Mouse (Mus musculus): ENCODE data around the gene Necab2. TPM values are rescaled to one million over a fixed set of nuclear protein-coding genes. Genes with fewer than 3 reads are reported as not detected.

The Necab2 gene
- polyA plus RNA-seq, 1 experiment from 2014 or later = 45.7 TPM

DNA sequence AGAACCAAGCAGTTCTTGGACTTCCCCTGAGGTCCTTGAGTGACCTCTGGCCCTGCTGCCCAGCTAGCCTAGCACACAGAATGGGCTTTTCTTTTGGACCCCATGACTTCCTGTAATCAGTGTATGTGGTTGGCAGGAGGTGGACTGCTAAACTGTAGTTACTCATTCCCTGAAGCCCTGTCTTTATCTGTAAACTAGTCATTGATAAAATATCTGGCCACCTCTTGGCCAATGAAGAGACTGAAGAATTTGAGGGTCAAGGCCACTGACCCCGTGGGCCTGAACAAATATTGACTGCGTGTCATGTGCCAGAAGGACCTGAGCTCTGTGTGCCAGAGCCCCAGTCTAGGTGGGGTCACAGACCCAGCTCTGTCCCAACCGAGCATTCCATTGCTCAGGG is 14.1 kb upstream of the Necab2 start:
- DNase-seq (no peak), ATAC-seq (ENCODE audit: low FRiP score, low TSS enrichment) (no peak)
- H3K27ac ChIP-seq (replicated peaks; ENCODE audit: low read depth, low read length) = no peak overlapping the region
- H3K4me3 ChIP-seq (replicated peaks; ENCODE audit: low read depth, low read length) = no peak overlapping the region
- H3K27me3 ChIP-seq (ENCODE audit: control insufficient read depth, insufficient read depth, low read length) = no peaks in the 10 kb centered on the region
- H3K36me3 ChIP-seq (ENCODE audit: control insufficient read depth, insufficient read depth, low read length) = no peaks in the 10 kb centered on the region
- H3K9me3 ChIP-seq (ENCODE audit: control insufficient read depth, low read length) = no peaks in the 10 kb centered on the region
- H3K9ac ChIP-seq (replicated peaks; ENCODE audit: low read length) = no peak overlapping the region
- H3K4me2 ChIP-seq (ENCODE audit: low read length) = no peak overlapping the region
- H3K4me1 ChIP-seq (ENCODE audit: control insufficient read depth, insufficient read depth, low read length) = no peaks in the 10 kb centered on the region
- 55% methylated on average over 3 of the region's 3 CpGs for WGBS

DNA sequence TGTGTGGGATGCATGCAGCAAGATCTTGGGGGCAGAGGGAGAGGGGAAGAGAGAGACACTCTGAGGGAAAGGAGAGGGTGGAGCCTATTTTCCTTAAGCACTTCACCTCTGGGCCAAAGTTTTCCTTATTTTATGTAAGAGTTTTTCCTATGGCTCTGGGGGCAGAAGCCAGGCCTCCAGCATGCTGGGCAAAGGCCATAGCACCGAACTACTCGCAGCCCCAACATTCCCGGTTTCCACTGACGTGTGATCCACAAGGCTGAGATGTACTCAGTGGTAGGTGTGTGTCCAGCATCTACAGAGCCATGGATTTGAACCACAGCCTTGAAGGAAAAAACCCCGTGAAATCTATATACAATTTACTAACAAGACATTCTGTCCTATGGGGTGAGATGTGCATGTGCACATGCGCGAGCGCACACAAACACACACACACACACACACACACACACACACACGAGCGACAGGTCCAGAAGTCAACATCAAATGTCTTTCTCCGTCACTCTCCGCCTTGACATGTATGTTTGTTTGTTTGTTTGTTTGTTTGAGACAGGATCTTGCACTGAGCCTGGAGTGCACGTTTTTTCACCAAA is 12.8 kb upstream of the Necab2 start, which contains the start of gene Osgin1:
Osgin1 (plus strand) TSS at position 543 of the 593 bp plus-strand sequence.
- DNase-seq = no peak
- WGBS = 92% methylated on average over 13 of the region's 13 CpGs
- H3K4me2 ChIP-seq (ENCODE audit: low read length) = no peak within 1 kb of the TSS

DNA sequence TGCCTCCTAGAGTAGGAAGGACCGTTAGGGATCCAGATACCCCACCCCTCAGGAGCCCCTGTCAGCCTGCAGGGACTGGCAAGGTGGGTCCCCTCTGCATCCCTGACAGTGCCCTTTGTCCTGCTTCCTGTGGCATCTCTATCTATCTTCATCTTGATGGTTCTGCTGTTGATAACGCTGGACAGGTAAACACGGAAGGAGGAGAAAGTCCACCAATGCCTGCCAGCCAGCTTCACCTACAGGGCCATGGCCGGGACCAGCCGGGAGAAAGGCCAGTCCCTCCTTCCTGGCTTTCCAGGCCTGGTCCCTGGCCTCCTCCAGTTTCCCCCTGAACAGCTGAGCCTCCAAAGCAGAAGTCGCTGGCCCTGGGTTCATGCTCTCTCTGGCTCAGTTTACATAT is 11.9 kb upstream of the Necab2 start:
- Histone ChIP-seq H3K4me3 (replicated peaks; ENCODE audit: low read depth, low read length) (no peak overlapping the region), H3K27ac (replicated peaks; ENCODE audit: low read depth, low read length) (no peak overlapping the region), H3K9me3 (ENCODE audit: control insufficient read depth, low read length) (no peaks in the 10 kb centered on the region), H3K36me3 (ENCODE audit: control insufficient read depth, insufficient read depth, low read length) (no peaks in the 10 kb centered on the region), H3K27me3 (ENCODE audit: control insufficient read depth, insufficient read depth, low read length) (no peaks in the 10 kb centered on the region), H3K9ac (replicated peaks; ENCODE audit: low read length) (no peak overlapping the region), H3K4me1 (ENCODE audit: control insufficient read depth, insufficient read depth, low read length) (no peaks in the 10 kb centered on the region), H3K4me2 (ENCODE audit: low read length) (no peak overlapping the region)
- DNase-seq (no peak), ATAC-seq (ENCODE audit: low FRiP score, low TSS enrichment) (no peak)
- 80% methylated on average over 6 of the region's 6 CpGs for WGBS

More for the DNA sequence above, 12.8 kb upstream of the Necab2 start, which contains the start of gene Osgin1:
- no peaks in the 10 kb centered on the region for H3K4me1 ChIP-seq (ENCODE audit: control insufficient read depth, insufficient read depth, low read length)
- H3K9ac ChIP-seq (replicated peaks; ENCODE audit: low read length) = no peak within 1 kb of the TSS
- H3K27me3 ChIP-seq (ENCODE audit: control insufficient read depth, insufficient read depth, low read length) = no peaks in the 10 kb centered on the region
- no peak for ATAC-seq (ENCODE audit: low FRiP score, low TSS enrichment)
- H3K4me3 ChIP-seq (replicated peaks; ENCODE audit: low read depth, low read length) = no peak within 1 kb of the TSS
- H3K27ac ChIP-seq (replicated peaks; ENCODE audit: low read depth, low read length) = no peak within 1 kb of the TSS
- H3K36me3 ChIP-seq (ENCODE audit: control insufficient read depth, insufficient read depth, low read length) = no peaks in the 10 kb centered on the region
- H3K9me3 ChIP-seq (ENCODE audit: control insufficient read depth, low read length) = no peaks in the 10 kb centered on the region

DNA sequence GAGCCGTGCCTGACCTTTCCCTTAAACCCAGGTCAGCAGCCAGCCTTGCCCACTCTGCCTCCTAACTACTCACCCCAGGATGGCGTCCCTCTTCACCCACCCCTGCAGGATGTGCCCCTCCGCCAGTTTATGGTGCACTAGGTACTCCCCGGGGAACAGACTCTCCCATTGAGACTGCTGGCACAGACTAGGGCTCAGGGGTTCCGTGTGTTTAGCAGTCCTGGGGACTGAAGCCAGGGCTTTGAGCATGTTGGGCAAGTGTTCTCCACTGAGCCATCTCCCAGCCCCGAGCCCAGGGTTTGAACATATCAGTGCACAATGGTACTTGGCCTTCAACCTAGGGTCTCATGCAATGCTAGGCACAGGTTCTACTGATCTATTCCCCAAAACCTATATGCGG is 11.0 kb upstream of the Necab2 start:
- Histone ChIP-seq H3K4me2 (ENCODE audit: low read length) (no peak overlapping the region), H3K9me3 (ENCODE audit: control insufficient read depth, low read length) (no peaks in the 10 kb centered on the region), H3K36me3 (ENCODE audit: control insufficient read depth, insufficient read depth, low read length) (no peaks in the 10 kb centered on the region), H3K9ac (replicated peaks; ENCODE audit: low read length) (no peak overlapping the region), H3K27me3 (ENCODE audit: control insufficient read depth, insufficient read depth, low read length) (no peaks in the 10 kb centered on the region), H3K27ac (replicated peaks; ENCODE audit: low read depth, low read length) (no peak overlapping the region), H3K4me3 (replicated peaks; ENCODE audit: low read depth, low read length) (no peak overlapping the region), H3K4me1 (ENCODE audit: control insufficient read depth, insufficient read depth, low read length) (no peaks in the 10 kb centered on the region)
- no peak for ATAC-seq (ENCODE audit: low FRiP score, low TSS enrichment)
- DNase-seq = no peak
- WGBS = 87% methylated on average over 7 of the region's 7 CpGs

DNA sequence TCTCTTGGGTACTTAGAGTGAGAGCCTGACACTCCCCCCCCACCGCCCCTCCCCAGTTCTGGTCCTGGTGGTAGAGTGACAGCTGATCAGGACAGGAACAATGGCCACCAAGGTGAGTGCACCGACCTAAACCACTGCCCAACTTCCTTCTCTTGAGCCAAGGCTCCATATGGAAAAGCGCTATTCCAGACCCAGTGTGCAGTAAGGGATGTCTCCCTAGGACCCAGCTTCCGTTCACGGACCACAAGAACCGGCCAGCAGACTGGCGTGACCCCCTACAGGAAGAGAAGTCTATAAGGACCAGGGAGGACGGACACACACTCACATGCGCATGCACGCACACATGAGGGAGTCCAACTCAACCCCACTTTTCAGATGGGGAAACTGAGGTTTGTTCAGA is 10.2 kb upstream of the Necab2 start:
- H3K27ac ChIP-seq (replicated peaks; ENCODE audit: low read depth, low read length) = no peak overlapping the region
- no peaks in the 10 kb centered on the region for H3K4me1 ChIP-seq (ENCODE audit: control insufficient read depth, insufficient read depth, low read length)
- DNase-seq = no peak
- no peak overlapping the region for H3K4me3 ChIP-seq (replicated peaks; ENCODE audit: low read depth, low read length)
- no peaks in the 10 kb centered on the region for H3K27me3 ChIP-seq (ENCODE audit: control insufficient read depth, insufficient read depth, low read length)
- H3K36me3 ChIP-seq (ENCODE audit: control insufficient read depth, insufficient read depth, low read length) = no peaks in the 10 kb centered on the region
- ATAC-seq (ENCODE audit: low FRiP score, low TSS enrichment) = no peak
- H3K4me2 ChIP-seq (ENCODE audit: low read length) = no peak overlapping the region
- H3K9ac ChIP-seq (replicated peaks; ENCODE audit: low read length) = no peak overlapping the region
- H3K9me3 ChIP-seq (ENCODE audit: control insufficient read depth, low read length) = no peaks in the 10 kb centered on the region
- 91% methylated on average over 10 of the region's 10 CpGs for WGBS

DNA sequence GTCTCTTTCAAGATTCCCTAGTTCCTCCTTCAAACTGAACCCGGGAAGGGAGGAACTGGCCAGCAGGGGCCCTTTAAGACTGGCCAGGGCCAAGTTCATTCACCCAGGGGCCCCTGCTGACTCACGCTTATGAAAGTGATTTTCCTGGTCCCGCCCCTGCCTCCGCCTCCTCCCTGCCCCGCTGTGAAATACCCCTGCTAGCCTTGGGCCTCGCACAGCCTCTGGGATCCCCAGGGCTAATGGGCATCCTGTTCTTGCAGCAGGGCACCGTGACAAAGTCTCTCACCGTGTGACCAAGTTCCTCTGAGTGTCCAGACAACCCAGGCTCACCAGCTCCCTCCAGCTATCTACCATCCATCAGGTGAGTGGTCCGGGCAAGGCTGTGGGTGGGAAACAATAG is 9.6 kb upstream of the Necab2 start:
- H3K4me1 ChIP-seq (ENCODE audit: control insufficient read depth, insufficient read depth, low read length) = no peaks in the 10 kb centered on the region
- DNase-seq = no peak
- H3K9ac ChIP-seq (replicated peaks; ENCODE audit: low read length) = no peak overlapping the region
- no peaks in the 10 kb centered on the region for H3K36me3 ChIP-seq (ENCODE audit: control insufficient read depth, insufficient read depth, low read length)
- no peaks in the 10 kb centered on the region for H3K9me3 ChIP-seq (ENCODE audit: control insufficient read depth, low read length)
- H3K4me3 ChIP-seq (replicated peaks; ENCODE audit: low read depth, low read length) = no peak overlapping the region
- WGBS = 22% methylated on average over 9 of the region's 9 CpGs
- H3K27ac ChIP-seq (replicated peaks; ENCODE audit: low read depth, low read length) = no peak overlapping the region
- H3K4me2 ChIP-seq (ENCODE audit: low read length) = no peak overlapping the region
- H3K27me3 ChIP-seq (ENCODE audit: control insufficient read depth, insufficient read depth, low read length) = no peaks in the 10 kb centered on the region
- no peak for ATAC-seq (ENCODE audit: low FRiP score, low TSS enrichment)

DNA sequence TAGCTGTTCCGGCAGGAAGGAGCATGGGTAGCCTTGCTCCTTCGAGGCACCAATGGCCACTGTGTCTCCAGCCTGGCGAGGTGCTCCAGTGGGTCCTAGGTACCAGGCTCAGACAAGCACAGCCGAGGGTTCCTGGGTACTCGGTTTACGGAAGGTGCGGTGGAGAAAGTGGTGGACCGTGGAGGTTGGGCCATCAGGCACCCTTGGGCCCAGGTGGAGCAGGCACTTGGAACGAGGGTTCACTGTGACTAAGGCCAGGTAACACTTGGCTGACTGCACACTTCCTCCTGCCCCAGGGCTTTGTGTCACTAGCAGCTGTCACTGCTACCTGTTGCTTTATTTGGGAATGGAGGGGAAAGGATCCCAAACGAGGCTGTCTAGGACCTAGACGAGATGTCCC is 9.0 kb upstream of the Necab2 start:
- H3K9me3 ChIP-seq (ENCODE audit: control insufficient read depth, low read length) = no peaks in the 10 kb centered on the region
- H3K36me3 ChIP-seq (ENCODE audit: control insufficient read depth, insufficient read depth, low read length) = no peaks in the 10 kb centered on the region
- H3K4me3 ChIP-seq (replicated peaks; ENCODE audit: low read depth, low read length) = no peak overlapping the region
- WGBS = 70% methylated on average over 11 of the region's 11 CpGs
- no peak for ATAC-seq (ENCODE audit: low FRiP score, low TSS enrichment)
- H3K4me2 ChIP-seq (ENCODE audit: low read length) = no peak overlapping the region
- no peaks in the 10 kb centered on the region for H3K27me3 ChIP-seq (ENCODE audit: control insufficient read depth, insufficient read depth, low read length)
- no peak overlapping the region for H3K27ac ChIP-seq (replicated peaks; ENCODE audit: low read depth, low read length)
- H3K9ac ChIP-seq (replicated peaks; ENCODE audit: low read length) = no peak overlapping the region
- H3K4me1 ChIP-seq (ENCODE audit: control insufficient read depth, insufficient read depth, low read length) = no peaks in the 10 kb centered on the region
- DNase-seq = no peak

DNA sequence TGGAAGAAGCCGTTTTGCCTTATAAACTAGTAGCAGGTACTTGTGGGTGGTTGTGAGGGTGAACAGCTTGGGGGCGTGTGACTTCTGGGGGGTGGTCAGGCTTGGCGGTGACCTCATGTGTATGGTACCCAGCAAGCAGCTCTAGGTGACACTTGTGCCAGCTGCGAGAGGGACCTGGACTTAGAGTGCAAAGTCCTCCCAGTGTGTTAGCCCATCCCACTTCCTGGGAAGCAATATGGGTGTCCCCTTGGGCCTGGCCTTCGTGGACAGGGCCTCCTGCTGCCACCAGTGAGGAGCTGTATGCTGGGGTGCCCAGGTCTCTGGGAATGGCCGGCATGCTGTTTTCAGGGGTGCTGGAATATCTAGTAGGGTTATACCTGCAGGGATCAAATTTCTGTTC is 7.6 kb upstream of the Necab2 start:
- H3K9me3 ChIP-seq (ENCODE audit: control insufficient read depth, low read length) = no peaks in the 10 kb centered on the region
- no peaks in the 10 kb centered on the region for H3K36me3 ChIP-seq (ENCODE audit: control insufficient read depth, insufficient read depth, low read length)
- ATAC-seq (ENCODE audit: low FRiP score, low TSS enrichment) (no peak), DNase-seq (no peak)
- H3K9ac ChIP-seq (replicated peaks; ENCODE audit: low read length) = no peak overlapping the region
- WGBS = 85% methylated on average over 6 of the region's 6 CpGs
- no peaks in the 10 kb centered on the region for H3K27me3 ChIP-seq (ENCODE audit: control insufficient read depth, insufficient read depth, low read length)
- H3K4me2 ChIP-seq (ENCODE audit: low read length) = no peak overlapping the region
- no peak overlapping the region for H3K4me3 ChIP-seq (replicated peaks; ENCODE audit: low read depth, low read length)
- H3K4me1 ChIP-seq (ENCODE audit: control insufficient read depth, insufficient read depth, low read length) = no peaks in the 10 kb centered on the region
- H3K27ac ChIP-seq (replicated peaks; ENCODE audit: low read depth, low read length) = no peak overlapping the region

DNA sequence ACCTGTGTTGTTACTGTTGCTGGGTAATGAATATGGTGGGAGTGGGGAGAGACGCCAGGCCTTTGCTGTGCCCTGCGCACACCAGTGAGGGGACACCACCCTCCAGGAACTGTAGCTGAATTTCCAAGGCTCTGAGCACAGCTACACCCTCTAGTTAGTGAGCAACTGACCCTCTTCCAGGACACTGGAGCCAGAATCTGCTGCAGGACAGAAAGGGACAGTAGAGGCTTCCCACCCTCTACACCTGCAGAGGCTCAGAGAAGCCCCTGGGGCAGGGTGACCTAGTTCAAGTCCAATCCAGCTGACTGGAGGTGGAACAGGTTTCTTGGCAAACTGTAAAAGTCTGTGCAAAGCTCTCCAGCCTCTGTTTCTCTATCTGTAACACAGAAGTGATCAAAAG is 7.1 kb upstream of the Necab2 start:
- WGBS = 96% methylated on average over 2 of the region's 2 CpGs
- Histone ChIP-seq H3K36me3 (ENCODE audit: control insufficient read depth, insufficient read depth, low read length) (no peaks in the 10 kb centered on the region), H3K9ac (replicated peaks; ENCODE audit: low read length) (no peak overlapping the region), H3K9me3 (ENCODE audit: control insufficient read depth, low read length) (no peaks in the 10 kb centered on the region), H3K4me2 (ENCODE audit: low read length) (no peak overlapping the region), H3K4me3 (replicated peaks; ENCODE audit: low read depth, low read length) (no peak overlapping the region), H3K4me1 (ENCODE audit: control insufficient read depth, insufficient read depth, low read length) (no peaks in the 10 kb centered on the region), H3K27me3 (ENCODE audit: control insufficient read depth, insufficient read depth, low read length) (no peaks in the 10 kb centered on the region), H3K27ac (replicated peaks; ENCODE audit: low read depth, low read length) (no peak overlapping the region)
- ATAC-seq (ENCODE audit: low FRiP score, low TSS enrichment) (no peak), DNase-seq (no peak)
